Mouse (Mus musculus): Measurements from ENCODE around the gene A730046J19Rik. TPM values are rescaled to one million over a fixed set of nuclear protein-coding genes. Genes with fewer than 3 reads are reported as not detected.

A730046J19Rik gene
- not detected in 2 replicates for total RNA-seq (2014; fragmentation: Nextera tagmentation)
- not detected in 2 replicates for total RNA-seq (2017)

GRCm38 (mm10) chrX:144153523-144153922 lies at the start of gene A730046J19Rik:
TSS of gene A730046J19Rik (plus strand) at chrX:144153695.
- ATAC-seq (replicated peaks; ENCODE audit: poor library complexity, severe bottlenecking): no peak

DNA sequence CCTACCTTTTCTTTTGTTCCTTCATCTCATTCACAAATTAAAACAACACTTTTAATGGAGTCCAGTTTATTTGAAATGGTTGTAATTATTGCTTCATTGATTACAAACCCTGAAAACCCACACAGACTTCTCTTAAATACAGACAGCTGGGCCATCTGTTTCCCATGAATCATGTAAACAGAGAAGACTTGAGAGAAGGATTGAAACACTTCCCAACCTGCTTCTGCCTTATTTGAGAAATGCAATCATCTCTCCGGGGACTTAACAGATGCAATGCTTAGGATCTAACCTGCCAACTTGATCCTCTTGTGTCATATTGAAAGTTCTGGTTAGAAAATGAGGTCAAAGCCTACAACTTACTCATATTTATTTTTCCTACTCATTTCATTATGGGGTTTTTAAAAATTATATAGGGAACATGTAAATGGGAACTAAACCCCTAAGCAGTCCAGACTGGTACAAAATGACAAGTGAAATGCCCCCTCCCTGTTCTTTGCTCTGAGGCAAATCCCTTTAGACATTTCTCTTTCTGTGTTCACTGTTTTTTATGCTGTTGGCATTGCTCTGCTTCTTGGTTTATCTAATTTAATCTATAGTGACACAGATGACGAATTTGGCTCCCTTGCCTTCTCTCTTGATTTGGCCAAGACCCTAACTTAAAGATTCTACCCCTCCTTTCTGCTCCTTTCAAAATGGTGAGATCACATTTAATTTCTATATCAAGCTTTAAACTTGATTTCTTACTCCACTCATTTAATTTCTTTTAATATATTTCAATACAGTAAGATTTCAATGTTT lies 48.7 kb upstream of the A730046J19Rik start:
- ATAC-seq (replicated peaks; ENCODE audit: poor library complexity, severe bottlenecking): no peak

- no peak for ATAC-seq (replicated peaks; ENCODE audit: poor library complexity, severe bottlenecking)
Observed at GRCm38 (mm10) chrX:144136281-144136680, 17.2 kb upstream of the A730046J19Rik start.

GRCm38 (mm10) chrX:144149987-144150386 lies 3.5 kb upstream of the A730046J19Rik start:
- no peak for ATAC-seq (replicated peaks; ENCODE audit: poor library complexity, severe bottlenecking)

DNA sequence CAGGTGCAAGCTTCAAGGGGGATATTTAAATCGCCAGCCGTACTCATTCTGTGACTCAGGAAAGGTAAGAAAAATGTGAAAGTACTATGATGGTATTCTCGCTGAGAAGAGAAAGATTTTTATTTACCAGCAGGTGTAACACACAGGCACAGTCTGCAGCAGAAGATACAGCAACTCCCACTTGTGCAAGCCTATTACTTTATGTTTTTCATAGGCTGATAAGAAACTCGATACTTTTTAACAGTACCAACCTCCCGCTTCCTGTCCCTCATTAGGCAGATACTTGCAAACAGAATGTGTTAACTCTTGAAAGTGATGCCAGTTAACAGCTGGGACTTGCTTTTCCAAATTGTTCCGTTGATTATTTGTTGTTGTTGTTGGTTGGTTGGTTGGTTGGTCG lies 616 bp downstream of the A730046J19Rik start:
- no peak for ATAC-seq (replicated peaks; ENCODE audit: poor library complexity, severe bottlenecking)

DNA sequence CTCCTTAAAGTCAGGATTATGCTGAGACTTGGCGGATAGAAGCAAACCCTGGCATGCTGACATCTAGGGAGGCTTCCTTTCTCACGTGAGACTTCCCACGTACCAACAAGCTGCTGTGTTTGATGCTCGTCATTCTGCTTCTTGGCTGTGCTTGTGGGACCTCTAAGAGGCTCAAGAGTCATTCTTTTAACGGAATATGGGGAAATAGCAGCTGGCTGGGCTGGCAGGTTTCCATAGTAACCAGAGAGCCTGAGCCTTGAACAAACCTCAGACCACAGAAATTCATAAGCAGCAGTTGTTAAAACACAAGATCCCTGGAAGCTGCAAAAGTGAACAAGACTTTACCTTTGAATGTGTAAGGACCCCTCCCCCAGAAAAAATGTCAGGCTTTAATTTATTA lies 9.4 kb downstream of the A730046J19Rik start:
- ATAC-seq (replicated peaks; ENCODE audit: poor library complexity, severe bottlenecking): peak; percentile 75

Other genes with a start within 250 kb of the A730046J19Rik start
- not detected in 2 replicates for gene Dcx, start 220.4 kb upstream of the A730046J19Rik start, total RNA-seq (2014; fragmentation: Nextera tagmentation)
- gene Dcx, start 220.4 kb upstream of the A730046J19Rik start, total RNA-seq (2017): not detected in 2 replicates
- gene Alg13, start 164.1 kb downstream of the A730046J19Rik start, total RNA-seq (2014; fragmentation: Nextera tagmentation): 17.2 and 25.4 TPM in 2 replicates
- 6.5 and 13.3 TPM in 2 replicates for gene Alg13, start 164.1 kb downstream of the A730046J19Rik start, total RNA-seq (2017)

Measured in granulocyte monocyte progenitor cell, adult 5-6 weeks (primary cell).